Mouse (Mus musculus) heart, adult 2 months (tissue): ENCODE data around the gene Eml1. TPM values are rescaled to one million over a fixed set of nuclear protein-coding genes. Genes with fewer than 3 reads are reported as not detected.

ENCODE experiments used
- DNase-seq, 2 experiments: peaks; one replicate each; pipeline ENCODE4 v3.0.0; 2021
- H3K27ac ChIP-seq: fragments of 200-600 bp; 2 replicates; pipeline ENCODE4 v1.8.1; 2022
- H3K27me3 ChIP-seq: fragments of 200-500 bp; 2 replicates; pipeline ENCODE4 v1.6.1; 2012; ENCODE audit warnings: mild to moderate bottlenecking, low read length, inconsistent platforms, mixed read lengths; ENCODE audit not compliant: control insufficient read depth, insufficient read depth
- H3K36me3 ChIP-seq: fragments of 200-500 bp; 2 replicates; pipeline ENCODE4 v1.6.1; 2012; ENCODE audit warnings: low read length, inconsistent platforms; ENCODE audit not compliant: control insufficient read depth, insufficient read depth
- H3K4me1 ChIP-seq: fragments of 200-500 bp; 2 replicates; pipeline ENCODE4 v1.6.1; 2011; ENCODE audit warnings: low read length; ENCODE audit not compliant: control insufficient read depth, insufficient read depth
- H3K4me3 ChIP-seq: fragments of 200-600 bp; 2 replicates; pipeline ENCODE4 v1.8.1; 2022
- H3K79me2 ChIP-seq: fragments of 200-500 bp; replicated peaks from 2 replicates; pipeline ENCODE4 v1.6.1; 2012; ENCODE audit warnings: mild to moderate bottlenecking, inconsistent platforms, low read length, moderate library complexity, mixed read lengths; ENCODE audit not compliant: control insufficient read depth, insufficient read depth
- H3K9ac ChIP-seq: fragments of 200-500 bp; 2 replicates; pipeline ENCODE4 v1.6.1; 2012; ENCODE audit warnings: low read depth, mild to moderate bottlenecking, control low read depth, inconsistent platforms, low read length, mixed read lengths
- CTCF ChIP-seq: fragments of 200-600 bp; IDR thresholded peaks from 2 replicates; pipeline ENCODE4 v1.8.1; 2022; ENCODE audit warnings: antibody characterized with exemption, mild to moderate bottlenecking, moderate library complexity
- EP300 ChIP-seq: fragments of 200-500 bp; IDR thresholded peaks from 2 replicates; pipeline ENCODE4 v1.6.1; 2011; ENCODE audit warnings: low read depth, low read length, control low read depth; ENCODE audit not compliant: insufficient read depth
- POLR2A ChIP-seq: fragments of 200-500 bp; IDR thresholded peaks from 2 replicates; pipeline ENCODE4 v1.6.1; 2011; ENCODE audit warnings: mild to moderate bottlenecking, low read depth, low read length, control low read depth; ENCODE audit not compliant: insufficient read depth
- WGBS: fragments of 180-500 bp; shearing (Covaris S2); methylation state at CpG from one replicate; pipeline ENCODE4 v1.1.7; 2018; 5-methylcytosine and 5-hydroxymethylcytosine counted together
- intact Hi-C: fragments of 180-260 bp; cut with DNase I; formaldehyde crosslinking; loops from one replicate; pipeline ENCODE4 v1.15.1; 2025
- polyA plus RNA-seq: library from polyadenylated mRNA; depleted of rRNA; stranded (reverse); fragments of >200 nt; gene quantifications from 2 replicates; pipeline ENCODE4 v1.2.3, GENCODE M21; 2012
- total RNA-seq, 2 experiments: library from RNA; stranded (reverse); gene quantifications; 2 replicates each; pipeline ENCODE4 v1.2.3; 2021

Gene Eml1
- total and polyA plus RNA-seq, 3 experiments, result 68.7 to 84.7 (median 73.5) TPM

GRCm38 (mm10) chr12:108437446-108437845, 66.7 kb downstream of the Eml1 start:
- Histone ChIP-seq H3K4me1 (peaks cover 18% of the 10 kb centered on the region), H3K4me3 (no peak overlapping the region), H3K79me2 (peaks cover 4% of the 10 kb centered on the region), H3K27ac (peak overlapping the region; percentile 3; the same call in 1 of the 2 replicates), H3K36me3 (no peaks in the 10 kb centered on the region), H3K9ac (no peak overlapping the region), H3K27me3 (no peaks in the 10 kb centered on the region)
- WGBS, result 69% methylated on average over 13 of the region's 13 CpGs
- intact Hi-C loops, result no loop called here
- no peak for TF ChIP-seq CTCF
- TF ChIP-seq EP300, result no peak
- no peak for TF ChIP-seq POLR2A
- DNase-seq, result peak in 1 of 2 experiments; percentile 28

- intact Hi-C loops, result no loop called here
- 32% methylated on average over 10 of the region's 10 CpGs for WGBS
- TF ChIP-seq CTCF (no peak), EP300 (no peak), POLR2A (no peak)
These were observed 72.5 kb downstream of the Eml1 start for GRCm38 (mm10) chr12:108443271-108443670.

GRCm38 (mm10) chr12:108443708-108444107, 73.0 kb downstream of the Eml1 start:
- TF ChIP-seq CTCF (no peak), POLR2A (no peak), EP300 (no peak)
- no peak for DNase-seq
- no peaks in the 10 kb centered on the region; the same call in none of the 2 replicates for H3K4me1 ChIP-seq
- H3K27ac ChIP-seq, result no peak overlapping the region
- H3K9ac ChIP-seq, result no peak overlapping the region
- H3K27me3 ChIP-seq, result no peaks in the 10 kb centered on the region
- no peak overlapping the region for H3K4me3 ChIP-seq
- no peaks in the 10 kb centered on the region for H3K36me3 ChIP-seq
- peaks cover 2% of the 10 kb centered on the region for H3K79me2 ChIP-seq
- 94% methylated on average over 5 of the region's 5 CpGs for WGBS
- intact Hi-C loops, result no loop called here

More at GRCm38 (mm10) chr12:108443271-108443670, 72.5 kb downstream of the Eml1 start:
- H3K27ac ChIP-seq, result no peak overlapping the region
- no peaks in the 10 kb centered on the region; the same call in none of the 2 replicates for H3K4me1 ChIP-seq
- no peak overlapping the region for H3K9ac ChIP-seq
- H3K27me3 ChIP-seq, result no peaks in the 10 kb centered on the region
- peaks cover 2% of the 10 kb centered on the region for H3K79me2 ChIP-seq
- no peaks in the 10 kb centered on the region for H3K36me3 ChIP-seq
- no peak for DNase-seq
- no peak overlapping the region for H3K4me3 ChIP-seq

- intact Hi-C loops, result no loop called here
- Histone ChIP-seq H3K4me3 (no peak overlapping the region), H3K9ac (no peak overlapping the region), H3K27ac (no peak overlapping the region), H3K27me3 (no peaks in the 10 kb centered on the region), H3K4me1 (peaks cover 3% of the 10 kb centered on the region), H3K36me3 (no peaks in the 10 kb centered on the region), H3K79me2 (peaks cover 2% of the 10 kb centered on the region)
- DNase-seq, result no peak
- 87% methylated on average over 11 of the region's 11 CpGs for WGBS
- no peak for TF ChIP-seq EP300
- TF ChIP-seq CTCF, result no peak
- no peak for TF ChIP-seq POLR2A
These were observed 73.7 kb downstream of the Eml1 start for GRCm38 (mm10) chr12:108444166-108445115.

- Histone ChIP-seq H3K79me2 (peaks cover 2% of the 10 kb centered on the region), H3K27ac (no peak overlapping the region), H3K4me1 (peaks cover 7% of the 10 kb centered on the region), H3K4me3 (no peak overlapping the region), H3K9ac (no peak overlapping the region), H3K27me3 (no peaks in the 10 kb centered on the region), H3K36me3 (no peaks in the 10 kb centered on the region)
- no peak for TF ChIP-seq POLR2A
- TF ChIP-seq CTCF, result no peak
- no peak for TF ChIP-seq EP300
- DNase-seq, result no peak
- intact Hi-C loops, result no loop called here
- 56% methylated on average over 2 of the region's 2 CpGs for WGBS
These were observed 76.0 kb downstream of the Eml1 start for GRCm38 (mm10) chr12:108446721-108447120.

- intact Hi-C loops, result no loop called here
- H3K36me3 ChIP-seq, result no peaks in the 10 kb centered on the region
- WGBS, result 75% methylated on average over 7 of the region's 7 CpGs
These were observed 77.6 kb downstream of the Eml1 start for GRCm38 (mm10) chr12:108448396-108448795.

More at GRCm38 (mm10) chr12:108448396-108448795, 77.6 kb downstream of the Eml1 start:
- Histone ChIP-seq H3K79me2 (no peaks in the 10 kb centered on the region; the same call in none of the 2 replicates), H3K27ac (no peak overlapping the region), H3K4me3 (no peak overlapping the region), H3K27me3 (no peaks in the 10 kb centered on the region), H3K9ac (no peak overlapping the region), H3K4me1 (peaks cover 7% of the 10 kb centered on the region)
- no peak for TF ChIP-seq CTCF
- no peak for TF ChIP-seq EP300
- no peak for TF ChIP-seq POLR2A
- DNase-seq, result no peak
